26 mouse cellular contexts compared by ENCODE assay signal in genomic region chr1:178512323-178513031, GRCm38 (mm10). TPM values are rescaled to one million over a fixed set of nuclear protein-coding genes. Genes with fewer than 3 reads are reported as not detected.
DNase-seq lines count a peak whose midpoint lies in the region; ATAC-seq and TF ChIP-seq lines count a peak whose summit lies in the region.
"Had no signal": no experiment of that assay in that cellular context is flagged by ENCODE, and none has a peak within 500 bp of the region (broad histone marks: within the 10 kb centered on the region; RNA-seq: fewer than 3 reads in every experiment).

No protein-coding gene starts in this region.

- no peaks in the 10 kb centered on the region for H3K36me3 ChIP-seq in kidney, embryonic 15.5 days
- no peaks in the 10 kb centered on the region for H3K36me3 ChIP-seq in neural tube, embryonic 12.5 days
- H3K36me3 ChIP-seq: embryonic facial prominence, embryonic 15.5 days; G1E; heart, embryonic 10.5 days; limb, embryonic 12.5 days had no signal

- H3K4me3 ChIP-seq in kidney, embryonic 15.5 days (replicated peaks): no peak overlapping the region
- H3K4me3 ChIP-seq in neural tube, embryonic 12.5 days: no peak overlapping the region
- H3K4me3 ChIP-seq: embryonic facial prominence, embryonic 15.5 days; gastrocnemius, adult 2 months; heart, embryonic 10.5 days; limb, embryonic 12.5 days; myocyte had no signal

- no peak for TF ChIP-seq CTCF in brain, embryonic 14.5 days (IDR thresholded peaks at IDR 0.05; ENCODE audit: borderline replicate concordance, extremely low read depth, insufficient read depth, insufficient read length)

- WGBS in kidney, embryonic 15.5 days: 39% methylated on average over 7 of the region's 7 CpGs
- WGBS in neural tube, embryonic 12.5 days: 35% methylated on average over 7 of the region's 7 CpGs

- no peak overlapping the region for H3K4me2 ChIP-seq in kidney, embryonic 15.5 days
- H3K4me2 ChIP-seq in neural tube, embryonic 12.5 days (replicated peaks): no peak overlapping the region
- H3K4me2 ChIP-seq: embryonic facial prominence, embryonic 15.5 days; limb, embryonic 12.5 days; liver, embryonic 11.5 days had no signal

- no peaks in the 10 kb centered on the region for H3K27me3 ChIP-seq in kidney, embryonic 15.5 days
- H3K27me3 ChIP-seq in neural tube, embryonic 12.5 days (replicated peaks): no peaks in the 10 kb centered on the region
- H3K27me3 ChIP-seq: CH12.LX; embryonic facial prominence, embryonic 15.5 days; limb, embryonic 12.5 days had no signal

- H3K4me1 ChIP-seq in kidney, embryonic 15.5 days: peaks cover 13% of the 10 kb centered on the region
- peaks cover 12% of the 10 kb centered on the region for H3K4me1 ChIP-seq in neural tube, embryonic 12.5 days
- H3K4me1 ChIP-seq: embryonic facial prominence, embryonic 15.5 days had no signal

- H3K9me3 ChIP-seq in kidney, embryonic 15.5 days (replicated peaks): no peaks in the 10 kb centered on the region
- no peaks in the 10 kb centered on the region for H3K9me3 ChIP-seq in neural tube, embryonic 12.5 days
- H3K9me3 ChIP-seq: embryonic facial prominence, embryonic 15.5 days; G1E; heart, embryonic 10.5 days; limb, embryonic 12.5 days had no signal

- ATAC-seq in kidney, embryonic 15.5 days (replicated peaks; ENCODE audit: low FRiP score): peak; percentile 57
- ATAC-seq in neural tube, embryonic 12.5 days (ENCODE audit: low FRiP score, low read depth): peak; percentile 53; the same call in 1 of the 2 replicates
- ATAC-seq in activated CD4-positive, CD25-positive, alpha-beta regulatory T cell, adult 4 months: no peak
- ATAC-seq: forebrain, embryonic 14.5 days; intestine, postnatal 0 days; liver, postnatal 0 days; lung, postnatal 0 days had no signal

- DNase-seq in kidney, postnatal 14 days: no peak
- no peak for DNase-seq in neural tube, embryonic 10.5 days (ENCODE audit: extremely low spot score, low spot score)
- peak; percentile 56 for DNase-seq in Muller cell, postnatal 12 days (ENCODE audit: inconsistent ontology term)
- peak; percentile 29 for DNase-seq in brain, embryonic 14.5 days (ENCODE audit: low read depth)
- DNase-seq: adrenal gland, postnatal 14 days; B cell, adult 2 months; cerebellum, adult 9-10 months; gastrocnemius, adult 2 months; heart, postnatal 4 days; kidney, postnatal 4 days; liver, postnatal 0 days; thymus, postnatal 14 days had no signal

- no peak for TF ChIP-seq POLR2A in brain, embryonic 14.5 days (IDR thresholded peaks at IDR 0.05; ENCODE audit: borderline replicate concordance, extremely low read depth, insufficient read depth, insufficient read length, poor library complexity, severe bottlenecking)

- 0 out of 2 replicates have a peak overlapping the region, but pooled peaks have one; percentile 3 for H3K27ac ChIP-seq in kidney, embryonic 15.5 days
- no peak overlapping the region for H3K27ac ChIP-seq in neural tube, embryonic 12.5 days
- H3K27ac ChIP-seq: embryonic facial prominence, embryonic 15.5 days; gastrocnemius, adult 2 months; heart, embryonic 10.5 days; limb, embryonic 12.5 days; macrophage had no signal

- H3K9ac ChIP-seq in kidney, embryonic 15.5 days: no peak overlapping the region
- H3K9ac ChIP-seq in neural tube, embryonic 12.5 days: no peak overlapping the region
- H3K9ac ChIP-seq: embryonic facial prominence, embryonic 15.5 days; limb, embryonic 12.5 days; liver, postnatal 0 days had no signal

RNA-seq across cellular contexts. Expression of gene Kif26b, which starts 16.4 kb away (rescaled TPM):
- polyA plus RNA-seq in kidney, embryonic 15.5 days (2015; fragmentation: Nextera tagmentation; extraction: Ambion mirVana): 13.2 and 13.4 TPM in 2 replicates
- 11.2 and 12.6 TPM in 2 replicates for polyA plus RNA-seq in neural tube, embryonic 12.5 days (2016; fragmentation: Nextera tagmentation; extraction: Ambion mirVana)
- polyA plus RNA-seq in brain, embryonic 14.5 days (2012; rRNA removed): 5.6 and 17.0 TPM in 2 replicates
- polyA plus RNA-seq in activated CD4-positive, CD25-positive, alpha-beta regulatory T cell, adult 4 months (2017; shearing (Covaris generic)): not detected
- polyA plus RNA-seq: macrophage had no signal

Comparison
In these comparisons a context has a peak if more than half of its experiments do, and no peak if none do; other contexts are left out.
1. DNase-seq: peak in Muller cell, postnatal 12 days (single experiment) and brain, embryonic 14.5 days (single experiment); none in kidney, postnatal 14 days (single experiment) and neural tube, embryonic 10.5 days (single experiment).